Mouse (Mus musculus) liver, embryonic 14.5 days (tissue): ENCODE results near the gene Trappc2l. TPM values are rescaled to one million over a fixed set of nuclear protein-coding genes. Genes with fewer than 3 reads are reported as not detected.

Experiments used
- ATAC-seq: fragments of 200-750 bp; cut with Nextera tagmentation; 2 replicates; pipeline ENCODE4 v1.8.0; 2017; ENCODE audit warnings: moderate number of reproducible peaks, mild to moderate bottlenecking, moderate library complexity; ENCODE audit not compliant: insufficient read depth
- DNase-seq, 3 experiments: peaks; one replicate each; pipeline ENCODE4 v3.0.0-alpha.2; 2012 to 2013; ENCODE audit warnings: low read depth in 3 of 3, low spot score in 3 of 3
- H3K27ac ChIP-seq: fragments of 300-500 bp; sonication (generic); 2 replicates; pipeline ENCODE4 v1.5.1; 2014; ENCODE audit warnings: moderate library complexity, mild to moderate bottlenecking, control low read depth, inconsistent platforms
- H3K27me3 ChIP-seq: fragments of 300-500 bp; sonication (generic); 2 replicates; pipeline ENCODE4 v1.6.1; 2014; ENCODE audit warnings: mild to moderate bottlenecking, low read length, moderate library complexity; ENCODE audit not compliant: control insufficient read depth, insufficient read depth
- H3K36me3 ChIP-seq: fragments of 300-500 bp; sonication (generic); replicated peaks from 2 replicates; pipeline ENCODE4 v1.6.1; 2014; ENCODE audit warnings: low read depth; ENCODE audit not compliant: control insufficient read depth, insufficient read depth
- H3K4me1 ChIP-seq, 2 experiments: fragments of 200-500 bp in 1 of 2; fragments of 300-500 bp in 1 of 2; sonication (generic) in 1 of 2; replicated peaks; 2 replicates each; pipeline ENCODE4 v1.6.1; 2012 to 2014; ENCODE audit warnings: antibody characterized with exemption in 1 of 2, inconsistent platforms in 1 of 2, low read length in 1 of 2; ENCODE audit not compliant: control insufficient read depth in 2 of 2, insufficient read depth in 2 of 2
- H3K4me2 ChIP-seq: fragments of 300-500 bp; sonication (generic); 2 replicates; pipeline ENCODE4 v1.6.1; 2014; ENCODE audit warnings: low read depth, mild to moderate bottlenecking, control low read depth, moderate library complexity
- H3K4me3 ChIP-seq, 2 experiments: fragments of 200-500 bp in 1 of 2; fragments of 300-500 bp in 1 of 2; sonication (generic) in 1 of 2; 2 replicates each; pipeline ENCODE4 v1.5.1; 2012 to 2014; ENCODE audit warnings: low read depth in 2 of 2, low read length in 2 of 2, mild to moderate bottlenecking in 2 of 2, control low read depth in 1 of 2, inconsistent platforms in 1 of 2, moderate library complexity in 1 of 2; ENCODE audit not compliant: insufficient read depth in 1 of 2
- H3K9ac ChIP-seq: fragments of 300-500 bp; sonication (generic); replicated peaks from 2 replicates; pipeline ENCODE4 v1.6.1; 2014; ENCODE audit warnings: mild to moderate bottlenecking, control low read depth, moderate library complexity
- H3K9me3 ChIP-seq: fragments of 300-500 bp; sonication (generic); 2 replicates; pipeline ENCODE4 v1.6.1; 2016; ENCODE audit warnings: low read length, mixed read lengths; ENCODE audit not compliant: control insufficient read depth
- CTCF ChIP-seq: IDR thresholded peaks from 2 replicates; pipeline ENCODE4 v1.5.1; 2016; ENCODE audit warnings: antibody characterized with exemption, low read depth, control low read depth
- EP300 ChIP-seq: IDR thresholded peaks from 2 replicates; pipeline ENCODE4 v1.6.1; 2016; ENCODE audit warnings: antibody characterized with exemption, low read depth
- WGBS: fragments of 180-500 bp; shearing (Covaris S2); extraction: QIAGEN DNeasy Blood & Tissue Kit; methylation state at CpG from one replicate; pipeline ENCODE4 v1.1.7; 2014; ENCODE audit not compliant: insufficient replicate concordance; 5-methylcytosine and 5-hydroxymethylcytosine counted together
- polyA plus RNA-seq, 2 experiments: library from polyadenylated mRNA; depleted of rRNA in 1 of 2; stranded (reverse) in 1 of 2; unstranded in 1 of 2; fragments of >200 nt; fragmentation: Nextera tagmentation in 1 of 2; extraction: Ambion mirVana in 1 of 2; gene quantifications; 2 replicates each; pipeline versions ENCODE4 v1.2.1 to v1.2.3; 2012 to 2014

Trappc2l gene
- polyA plus RNA-seq, 2 experiments: 27.9 to 35.4 TPM

DNA sequence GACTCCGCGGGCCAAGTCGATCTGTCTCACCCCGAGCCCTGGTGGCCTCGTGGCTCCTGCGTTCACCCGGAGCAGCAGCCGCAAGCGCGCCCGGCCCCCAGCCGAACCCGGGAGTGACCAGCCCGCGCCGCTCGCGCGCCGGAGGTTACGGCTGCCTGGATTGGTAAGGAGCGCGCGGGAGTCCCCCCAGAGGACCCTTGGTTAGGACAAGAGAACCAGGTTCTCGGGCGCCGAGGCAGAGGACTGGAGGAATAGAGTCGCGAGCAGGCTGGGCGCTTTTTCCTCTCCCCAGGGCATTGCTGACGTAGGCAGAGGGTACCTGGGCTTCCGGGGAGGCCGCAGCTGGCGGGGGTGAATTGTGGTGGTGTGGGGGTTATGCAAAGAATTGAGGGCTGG, 43.3 kb upstream of the Trappc2l start:
- WGBS: under 1% methylated on average over 34 of the region's 34 CpGs
- DNase-seq: no peak
- H3K9ac ChIP-seq: peak overlapping the region; percentile 99
- no peaks in the 10 kb centered on the region for H3K9me3 ChIP-seq
- H3K4me3 ChIP-seq: peak overlapping the region; percentile 77 to 96
- ATAC-seq: peak; percentile 38
- H3K27me3 ChIP-seq: no peaks in the 10 kb centered on the region
- peaks cover 14 to 23% of the 10 kb centered on the region in 2 experiments for H3K4me1 ChIP-seq
- H3K36me3 ChIP-seq: peaks cover 43% of the 10 kb centered on the region
- TF ChIP-seq EP300 (no peak), CTCF (no peak)
- peak overlapping the region; percentile 97 for H3K4me2 ChIP-seq
- peak overlapping the region; percentile 81 for H3K27ac ChIP-seq

DNA sequence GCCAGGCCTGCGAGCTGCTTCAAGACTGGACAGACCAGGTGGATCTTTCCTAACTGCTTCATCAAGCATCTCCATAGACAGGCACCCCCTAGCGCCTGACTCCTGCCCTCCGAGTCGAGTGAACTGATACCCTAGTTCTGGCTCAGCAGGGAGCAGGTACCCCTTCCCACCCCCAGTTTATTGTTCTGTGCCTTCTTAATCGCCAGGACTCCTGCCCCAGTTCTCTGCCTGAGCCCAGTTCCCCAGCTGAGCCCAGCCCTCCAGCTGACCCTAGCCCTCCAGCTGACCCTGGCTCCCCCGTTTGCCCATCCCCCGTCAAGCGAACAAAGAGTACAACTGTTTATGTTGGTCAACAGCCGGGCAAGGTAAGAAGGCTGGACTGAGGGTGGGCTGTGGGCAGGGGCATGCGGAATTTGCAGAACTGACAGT, 42.5 kb upstream of the Trappc2l start:
- peaks cover 49% of the 10 kb centered on the region for H3K36me3 ChIP-seq
- no peaks in the 10 kb centered on the region for H3K9me3 ChIP-seq
- 11% methylated on average over 10 of the region's 10 CpGs for whole genome bisulfite sequencing
- DNase-seq (no peak), ATAC-seq (no peak)
- H3K4me1 ChIP-seq: peaks cover 18 to 29% of the 10 kb centered on the region in 2 experiments
- H3K27ac ChIP-seq: peak overlapping the region; percentile 81
- H3K9ac ChIP-seq: peak overlapping the region; percentile 99
- H3K4me3 ChIP-seq: peak overlapping the region; percentile 77 to 96
- no peaks in the 10 kb centered on the region for H3K27me3 ChIP-seq
- H3K4me2 ChIP-seq: peak overlapping the region; percentile 97
- TF ChIP-seq CTCF (peak; percentile 68), EP300 (no peak)

- peaks cover 22 to 34% of the 10 kb centered on the region in 2 experiments for H3K4me1 ChIP-seq
- no peaks in the 10 kb centered on the region for H3K27me3 ChIP-seq
- peak overlapping the region; percentile 97 for H3K4me2 ChIP-seq
- H3K4me3 ChIP-seq: peak overlapping the region; percentile 77 to 96
- ATAC-seq (no peak), DNase-seq (no peak)
- TF ChIP-seq CTCF (peak; percentile 57), EP300 (no peak)
- H3K27ac ChIP-seq: peak overlapping the region; percentile 81
- 57% methylated on average over 9 of the region's 9 CpGs for WGBS
- no peaks in the 10 kb centered on the region for H3K9me3 ChIP-seq
- H3K36me3 ChIP-seq: peaks cover 50% of the 10 kb centered on the region
- H3K9ac ChIP-seq: peak overlapping the region; percentile 99
These were observed 42.1 kb upstream of the Trappc2l start for GRCm38 (mm10) chr8:122569329-122569728.

GRCm38 (mm10) chr8:122569996-122570395, 41.4 kb upstream of the Trappc2l start:
- TF ChIP-seq CTCF (no peak), EP300 (no peak)
- ATAC-seq: no peak
- Histone ChIP-seq H3K27me3 (no peaks in the 10 kb centered on the region), H3K4me3 (peak overlapping the region; percentile 77 to 96), H3K9me3 (no peaks in the 10 kb centered on the region), H3K36me3 (peaks cover 50% of the 10 kb centered on the region), H3K27ac (no peak overlapping the region), H3K4me1 (peaks cover 26 to 40% of the 10 kb centered on the region in 2 experiments), H3K4me2 (peak overlapping the region; percentile 97), H3K9ac (peak overlapping the region; percentile 99; the same call in 1 of the 2 replicates)
- no peak for DNase-seq
- 93% methylated on average over 16 of the region's 16 CpGs for WGBS

GRCm38 (mm10) chr8:122571153-122571552, 40.3 kb upstream of the Trappc2l start:
- ATAC-seq: no peak
- no peak overlapping the region for H3K9ac ChIP-seq
- no peak for DNase-seq
- H3K27ac ChIP-seq: no peak overlapping the region
- H3K4me1 ChIP-seq: peaks cover 36 to 51% of the 10 kb centered on the region in 2 experiments
- 88% methylated on average over 11 of the region's 11 CpGs for WGBS
- H3K36me3 ChIP-seq: peaks cover 50% of the 10 kb centered on the region
- no peak overlapping the region for H3K4me3 ChIP-seq
- TF ChIP-seq EP300 (no peak), CTCF (no peak)
- H3K9me3 ChIP-seq: no peaks in the 10 kb centered on the region
- no peak overlapping the region for H3K4me2 ChIP-seq
- no peaks in the 10 kb centered on the region for H3K27me3 ChIP-seq
